Mouse (Mus musculus): ENCODE measurements around the gene Tvp23b. TPM values are rescaled to one million over a fixed set of nuclear protein-coding genes. Genes with fewer than 3 reads are reported as not detected.
A peak's percentile ranks its signal among the peaks of the same experiment; 100 is the strongest.

Gene Tvp23b
- polyA plus RNA-seq, 1 experiment, result 5.5 TPM

DNA sequence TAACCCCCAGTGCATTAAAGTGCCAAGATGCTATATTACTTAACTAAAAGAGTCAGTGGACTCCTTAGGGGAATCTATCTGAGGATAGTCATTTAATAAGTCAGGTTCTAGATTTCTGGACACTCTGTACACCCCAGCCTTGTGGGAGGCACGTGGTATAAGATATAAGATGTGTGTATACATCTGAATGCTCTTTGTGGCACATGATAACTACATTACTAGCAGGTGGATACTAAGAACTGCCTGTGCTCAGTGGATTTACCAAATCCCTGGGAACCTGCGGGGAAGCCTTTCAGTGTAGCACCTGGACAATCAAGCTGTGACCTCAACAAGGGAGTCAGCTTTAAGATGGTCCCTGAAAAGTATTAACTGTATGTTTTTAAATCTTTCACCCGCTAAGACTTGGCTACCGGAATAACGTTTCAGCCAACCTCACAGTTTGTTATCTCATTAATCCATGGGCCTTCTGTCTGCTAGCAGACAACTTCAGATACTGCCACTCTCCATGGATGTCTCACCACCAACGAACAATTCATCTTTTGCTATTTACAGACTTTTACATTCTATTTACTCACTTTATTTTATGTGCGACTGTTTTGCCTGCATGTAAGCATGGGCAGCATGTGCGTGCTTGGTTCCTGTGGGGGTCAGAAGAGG, 9.4 kb upstream of the Tvp23b start:
- no peaks in the 10 kb centered on the region for H3K27me3 ChIP-seq (ENCODE audit: control insufficient read depth, insufficient read depth, low read length)
- WGBS, result 79% methylated on average over 8 of the region's 8 CpGs
- H3K36me3 ChIP-seq (ENCODE audit: control insufficient read depth, insufficient read depth, low read length), result no peaks in the 10 kb centered on the region
- H3K4me3 ChIP-seq (ENCODE audit: low read depth, low read length), result no peak overlapping the region
- H3K27ac ChIP-seq (ENCODE audit: insufficient read depth, low read depth, low read length), result no peak overlapping the region
- no peak for TF ChIP-seq POLR2A (IDR thresholded peaks at IDR 0.05; ENCODE audit: low read depth, low read length)
- TF ChIP-seq CTCF (IDR thresholded peaks at IDR 0.05; ENCODE audit: extremely low read depth, insufficient read length, insufficient replicate concordance, low read depth, low read length), result no peak
- H3K4me1 ChIP-seq (ENCODE audit: control insufficient read depth, insufficient read depth, insufficient read length, low read length), result no peaks in the 10 kb centered on the region; the same call in 1 of the 2 replicates

DNA sequence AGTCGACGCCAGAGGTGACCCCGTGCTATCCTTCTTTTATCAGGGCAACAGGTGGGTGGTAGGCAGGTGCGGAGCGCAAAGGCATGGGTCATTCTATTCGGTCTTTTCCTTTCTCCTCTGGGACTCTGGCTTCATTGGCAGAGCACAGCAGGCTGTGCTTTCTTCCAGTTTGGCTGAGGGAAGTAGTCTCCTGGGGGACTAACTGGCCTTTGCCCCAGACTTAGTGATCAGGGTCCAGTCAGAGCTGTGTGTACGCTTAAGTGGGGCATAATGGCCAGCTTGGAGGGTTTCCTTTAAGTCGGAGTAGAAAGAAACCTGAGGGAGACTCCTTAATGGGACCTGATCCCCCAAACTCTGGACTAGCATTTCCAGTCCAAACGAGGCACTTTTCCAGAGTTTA, 5.8 kb upstream of the Tvp23b start:
- no peaks in the 10 kb centered on the region; the same call in 1 of the 2 replicates for H3K4me1 ChIP-seq (ENCODE audit: control insufficient read depth, insufficient read depth, insufficient read length, low read length)
- H3K27ac ChIP-seq (ENCODE audit: insufficient read depth, low read depth, low read length), result no peak overlapping the region
- WGBS, result 35% methylated on average over 9 of the region's 9 CpGs
- H3K4me3 ChIP-seq (ENCODE audit: low read depth, low read length), result no peak overlapping the region
- no peaks in the 10 kb centered on the region for H3K36me3 ChIP-seq (ENCODE audit: control insufficient read depth, insufficient read depth, low read length)
- no peaks in the 10 kb centered on the region for H3K27me3 ChIP-seq (ENCODE audit: control insufficient read depth, insufficient read depth, low read length)
- no peak for TF ChIP-seq CTCF (IDR thresholded peaks at IDR 0.05; ENCODE audit: extremely low read depth, insufficient read length, insufficient replicate concordance, low read depth, low read length)
- TF ChIP-seq POLR2A (IDR thresholded peaks at IDR 0.05; ENCODE audit: low read depth, low read length), result no peak

DNA sequence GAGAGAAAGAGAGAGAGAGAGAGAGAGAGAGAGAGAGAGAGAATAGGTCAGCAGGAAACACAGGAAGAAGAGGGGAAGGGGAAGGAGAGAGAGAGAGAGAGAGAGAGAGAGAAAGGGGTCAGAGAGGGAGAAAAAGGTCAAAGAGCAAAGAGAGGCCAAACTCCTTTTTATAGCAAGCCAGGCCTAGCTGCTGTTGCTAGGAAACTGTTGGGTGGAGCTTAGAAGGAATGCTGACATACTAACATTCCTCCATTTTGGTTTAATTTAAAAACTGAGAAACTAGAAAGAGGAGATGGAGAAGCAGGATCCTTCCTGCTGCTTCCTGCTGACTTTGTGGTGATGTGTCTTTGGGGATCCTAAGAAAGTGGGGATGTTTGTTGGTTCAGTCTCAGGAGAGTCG, 3.6 kb upstream of the Tvp23b start:
- H3K4me1 ChIP-seq (ENCODE audit: control insufficient read depth, insufficient read depth, insufficient read length, low read length), result peaks cover 2% of the 10 kb centered on the region; the same call in 1 of the 2 replicates
- H3K4me3 ChIP-seq (ENCODE audit: low read depth, low read length), result no peak overlapping the region
- 88% methylated on average over 1 of the region's 1 CpGs for WGBS
- no peak overlapping the region for H3K27ac ChIP-seq (ENCODE audit: insufficient read depth, low read depth, low read length)
- TF ChIP-seq POLR2A (IDR thresholded peaks at IDR 0.05; ENCODE audit: low read depth, low read length) (no peak), CTCF (IDR thresholded peaks at IDR 0.05; ENCODE audit: extremely low read depth, insufficient read length, insufficient replicate concordance, low read depth, low read length) (no peak)
- no peaks in the 10 kb centered on the region for H3K36me3 ChIP-seq (ENCODE audit: control insufficient read depth, insufficient read depth, low read length)
- H3K27me3 ChIP-seq (ENCODE audit: control insufficient read depth, insufficient read depth, low read length), result no peaks in the 10 kb centered on the region

DNA sequence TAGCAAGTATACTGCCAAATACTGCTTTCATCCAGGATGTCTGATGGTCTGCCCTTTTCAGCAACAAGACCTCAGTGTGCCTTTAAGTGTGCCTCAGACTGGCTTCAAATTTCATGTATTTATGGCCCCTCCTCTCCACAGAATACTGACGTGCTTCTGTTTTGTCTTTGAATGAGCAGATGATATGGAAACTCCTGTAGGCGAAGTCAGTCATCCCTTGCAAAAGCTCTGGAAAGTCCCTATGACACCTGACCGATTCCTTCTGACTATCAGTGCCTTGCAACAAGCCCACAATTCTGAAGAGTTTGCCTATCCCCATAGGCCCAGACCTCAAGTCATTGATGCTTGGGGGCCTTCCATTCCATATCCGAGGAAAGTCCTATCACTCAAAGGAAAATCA, 2.8 kb upstream of the Tvp23b start:
- WGBS, result 83% methylated on average over 4 of the region's 4 CpGs
- Histone ChIP-seq H3K27ac (ENCODE audit: insufficient read depth, low read depth, low read length) (no peak overlapping the region), H3K36me3 (ENCODE audit: control insufficient read depth, insufficient read depth, low read length) (no peaks in the 10 kb centered on the region; the same call in 1 of the 2 replicates), H3K27me3 (ENCODE audit: control insufficient read depth, insufficient read depth, low read length) (no peaks in the 10 kb centered on the region), H3K4me1 (ENCODE audit: control insufficient read depth, insufficient read depth, insufficient read length, low read length) (peaks cover 2% of the 10 kb centered on the region; the same call in 1 of the 2 replicates), H3K4me3 (ENCODE audit: low read depth, low read length) (no peak overlapping the region)
- TF ChIP-seq POLR2A (IDR thresholded peaks at IDR 0.05; ENCODE audit: low read depth, low read length) (no peak), CTCF (IDR thresholded peaks at IDR 0.05; ENCODE audit: extremely low read depth, insufficient read length, insufficient replicate concordance, low read depth, low read length) (no peak)

DNA sequence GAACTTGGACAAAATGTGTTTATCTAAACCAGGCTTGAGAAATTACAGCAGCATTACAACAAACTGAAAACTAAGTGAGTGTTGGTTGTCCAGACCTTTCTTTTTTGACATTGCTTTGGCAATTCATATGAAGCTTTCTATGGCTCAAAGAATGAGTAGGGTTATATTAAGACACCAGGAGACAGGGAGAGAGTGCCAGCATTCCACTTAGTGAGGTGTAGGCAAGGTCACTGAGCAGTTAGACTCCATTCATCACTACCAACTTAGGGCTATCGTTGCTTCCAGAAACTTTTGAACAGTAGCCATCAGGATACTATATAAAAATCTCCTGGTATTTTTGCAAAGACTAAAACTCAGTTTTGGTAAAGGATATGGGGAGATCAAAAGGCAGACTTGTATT, 1.9 kb upstream of the Tvp23b start:
- 84% methylated on average over 1 of the region's 1 CpGs for WGBS

DNA sequence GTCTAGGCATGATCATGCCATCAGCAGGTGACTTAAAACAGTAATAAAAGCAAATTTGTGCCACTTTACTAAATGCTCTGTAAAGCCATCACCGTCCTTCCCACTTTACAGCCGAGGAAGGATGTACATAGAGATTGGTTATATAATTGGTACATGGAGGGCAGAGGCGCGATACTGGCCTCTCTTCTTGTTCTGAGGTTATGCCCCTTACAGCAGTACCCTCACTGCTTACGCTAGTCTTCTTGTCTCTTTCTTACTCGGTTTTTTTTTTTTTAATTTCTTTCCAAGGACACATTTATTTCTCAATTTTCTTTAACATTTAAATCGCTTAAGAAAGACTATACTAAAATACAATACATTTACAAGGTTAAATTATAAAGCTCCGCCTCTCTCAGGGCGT, 527 bp upstream of the Tvp23b start:
- Histone ChIP-seq H3K36me3 (ENCODE audit: control insufficient read depth, insufficient read depth, low read length) (peaks cover 3% of the 10 kb centered on the region), H3K4me3 (ENCODE audit: low read depth, low read length) (peak overlapping the region; percentile 84; the same call in 1 of the 2 replicates), H3K4me1 (ENCODE audit: control insufficient read depth, insufficient read depth, insufficient read length, low read length) (peaks cover 2% of the 10 kb centered on the region; the same call in 1 of the 2 replicates), H3K27ac (ENCODE audit: insufficient read depth, low read depth, low read length) (no peak overlapping the region), H3K27me3 (ENCODE audit: control insufficient read depth, insufficient read depth, low read length) (no peaks in the 10 kb centered on the region)
- TF ChIP-seq POLR2A (IDR thresholded peaks at IDR 0.05; ENCODE audit: low read depth, low read length), result no peak
- TF ChIP-seq CTCF (IDR thresholded peaks at IDR 0.05; ENCODE audit: extremely low read depth, insufficient read length, insufficient replicate concordance, low read depth, low read length), result no peak
- 11% methylated on average over 9 of the region's 9 CpGs for WGBS

More for the DNA sequence above, 1.9 kb upstream of the Tvp23b start:
- TF ChIP-seq CTCF (IDR thresholded peaks at IDR 0.05; ENCODE audit: extremely low read depth, insufficient read length, insufficient replicate concordance, low read depth, low read length), result no peak
- peaks cover 2% of the 10 kb centered on the region; the same call in 1 of the 2 replicates for H3K4me1 ChIP-seq (ENCODE audit: control insufficient read depth, insufficient read depth, insufficient read length, low read length)
- no peaks in the 10 kb centered on the region; the same call in 1 of the 2 replicates for H3K36me3 ChIP-seq (ENCODE audit: control insufficient read depth, insufficient read depth, low read length)
- no peak overlapping the region for H3K4me3 ChIP-seq (ENCODE audit: low read depth, low read length)
- H3K27ac ChIP-seq (ENCODE audit: insufficient read depth, low read depth, low read length), result no peak overlapping the region
- H3K27me3 ChIP-seq (ENCODE audit: control insufficient read depth, insufficient read depth, low read length), result no peaks in the 10 kb centered on the region

DNA sequence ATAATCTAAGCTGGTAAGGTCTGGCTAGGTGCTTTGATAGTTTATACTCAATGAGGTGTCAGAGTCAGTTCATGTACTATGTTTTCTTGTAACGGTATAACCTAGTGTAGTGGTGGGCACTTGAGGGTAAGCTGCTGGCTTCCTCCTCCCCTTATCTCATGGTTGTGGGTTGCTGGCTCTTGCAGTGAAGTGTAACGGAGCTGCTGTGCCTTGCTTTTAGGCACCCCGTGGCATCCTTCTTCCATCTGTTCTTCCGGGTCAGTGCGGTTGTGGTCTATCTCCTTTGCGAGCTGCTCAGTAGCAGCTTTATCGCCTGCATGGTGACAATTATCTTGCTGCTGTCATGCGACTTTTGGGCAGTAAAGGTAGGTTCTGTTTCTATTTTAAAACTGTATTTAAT, 4.2 kb downstream of the Tvp23b start:
- Histone ChIP-seq H3K27ac (ENCODE audit: insufficient read depth, low read depth, low read length) (no peak overlapping the region), H3K4me3 (ENCODE audit: low read depth, low read length) (no peak overlapping the region), H3K4me1 (ENCODE audit: control insufficient read depth, insufficient read depth, insufficient read length, low read length) (peaks cover 2% of the 10 kb centered on the region; the same call in 1 of the 2 replicates), H3K36me3 (ENCODE audit: control insufficient read depth, insufficient read depth, low read length) (peaks cover 35% of the 10 kb centered on the region), H3K27me3 (ENCODE audit: control insufficient read depth, insufficient read depth, low read length) (no peaks in the 10 kb centered on the region)
- TF ChIP-seq POLR2A (IDR thresholded peaks at IDR 0.05; ENCODE audit: low read depth, low read length) (no peak), CTCF (IDR thresholded peaks at IDR 0.05; ENCODE audit: extremely low read depth, insufficient read length, insufficient replicate concordance, low read depth, low read length) (no peak)
- 95% methylated on average over 8 of the region's 8 CpGs for WGBS
